Mouse (Mus musculus): ENCODE data around the gene Slain2.
"Not testable (repeated sequence)": the region's sequence is repeated elsewhere in the genome, so short reads cannot be mapped to it uniquely, and the experiment has no call there.

The Slain2 gene

DNA sequence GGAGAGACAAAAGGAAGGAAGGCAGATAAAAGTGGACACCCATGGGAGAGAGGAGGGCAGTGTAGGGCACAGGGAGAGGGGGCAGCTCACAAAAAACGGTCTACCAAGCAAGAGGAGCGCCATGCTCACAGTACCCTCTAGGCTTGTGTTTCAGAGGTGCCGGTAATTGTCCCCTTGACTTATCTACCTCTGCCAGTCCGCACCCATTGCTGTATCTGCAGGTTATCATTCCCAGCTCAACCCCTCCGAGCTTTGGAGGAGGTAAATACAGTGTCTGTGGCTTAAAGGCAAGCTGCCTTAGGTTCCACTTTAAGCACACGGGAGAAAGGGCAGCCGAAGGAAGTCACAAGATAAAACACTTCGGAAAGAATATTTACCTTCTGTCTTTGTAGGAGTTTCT, 14.8 kb upstream of the Slain2 start:
- DNase-seq (ENCODE audit: extremely low read depth, low read depth, low spot score), result no peak

DNA sequence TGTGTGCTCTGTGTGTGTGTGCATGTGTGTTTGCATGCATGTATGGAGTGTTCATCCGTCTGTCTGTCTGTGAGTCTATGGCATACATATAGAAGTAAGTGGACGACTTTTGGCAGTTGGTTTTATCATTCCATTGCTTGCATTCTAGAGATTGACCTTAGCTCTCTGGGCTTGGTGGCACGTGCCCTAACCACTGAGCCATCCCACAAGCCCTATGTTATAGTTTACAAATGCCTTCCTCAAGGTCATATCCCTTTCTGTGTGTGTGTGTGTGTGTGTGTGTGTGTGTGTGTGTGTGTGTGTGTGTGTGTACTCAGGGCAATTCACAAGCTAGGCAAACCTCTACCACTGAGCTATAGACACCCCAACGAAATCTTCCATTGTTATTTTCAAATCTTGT, 12.2 kb upstream of the Slain2 start:
- DNase-seq (ENCODE audit: extremely low read depth, low read depth, low spot score), result no peak

DNA sequence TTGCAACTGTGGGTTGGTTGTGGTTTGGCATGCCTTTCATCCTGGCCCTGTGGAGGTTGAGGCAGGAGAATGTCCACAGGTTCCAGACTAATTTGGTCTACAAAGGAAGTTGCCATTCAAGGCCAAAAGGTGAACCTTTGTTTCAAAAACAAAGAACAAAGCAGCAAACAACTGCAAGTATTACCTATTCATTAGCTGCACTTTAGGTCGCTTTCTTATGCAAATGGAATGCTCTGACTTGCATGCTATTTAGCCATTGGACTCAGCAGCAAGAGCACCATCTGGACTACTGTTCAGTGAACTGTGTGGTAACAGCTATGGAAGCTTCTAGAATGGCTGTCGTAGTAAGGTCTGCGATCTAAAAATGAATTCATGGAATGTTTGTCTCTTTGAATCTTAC, 11.8 kb upstream of the Slain2 start:
- no peak for DNase-seq (ENCODE audit: extremely low read depth, low read depth, low spot score)

DNA sequence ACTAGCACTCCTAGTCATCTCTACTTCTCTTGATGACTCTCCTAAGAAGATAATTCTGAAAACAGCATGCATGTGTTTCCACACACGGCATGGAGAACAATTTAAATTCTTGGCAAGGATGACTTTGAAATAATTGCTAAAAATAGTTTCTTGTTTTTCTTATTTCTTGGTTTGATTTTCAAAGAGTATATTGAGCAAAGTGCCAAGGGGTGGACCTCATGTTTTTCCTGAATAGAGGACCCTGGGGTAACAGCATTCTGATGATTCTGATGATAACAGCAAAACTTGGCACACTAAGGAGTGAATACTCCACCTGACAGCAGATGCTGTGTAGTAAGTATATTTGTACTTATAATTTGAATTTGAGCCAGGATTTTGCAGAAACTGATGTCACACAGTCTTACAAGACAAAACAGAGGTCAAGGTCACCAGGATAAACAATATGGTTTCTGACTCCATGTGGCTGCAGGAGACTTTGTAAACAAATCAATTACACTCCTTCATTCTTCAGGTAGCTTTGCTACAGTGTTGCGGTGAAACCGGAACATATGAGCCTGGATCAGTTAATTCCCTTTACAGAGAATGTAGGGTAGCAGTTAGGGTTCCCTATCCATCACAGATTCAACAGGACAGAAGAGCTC, 11.1 kb upstream of the Slain2 start:
- no peak for DNase-seq (ENCODE audit: extremely low read depth, low read depth, low spot score)

DNA sequence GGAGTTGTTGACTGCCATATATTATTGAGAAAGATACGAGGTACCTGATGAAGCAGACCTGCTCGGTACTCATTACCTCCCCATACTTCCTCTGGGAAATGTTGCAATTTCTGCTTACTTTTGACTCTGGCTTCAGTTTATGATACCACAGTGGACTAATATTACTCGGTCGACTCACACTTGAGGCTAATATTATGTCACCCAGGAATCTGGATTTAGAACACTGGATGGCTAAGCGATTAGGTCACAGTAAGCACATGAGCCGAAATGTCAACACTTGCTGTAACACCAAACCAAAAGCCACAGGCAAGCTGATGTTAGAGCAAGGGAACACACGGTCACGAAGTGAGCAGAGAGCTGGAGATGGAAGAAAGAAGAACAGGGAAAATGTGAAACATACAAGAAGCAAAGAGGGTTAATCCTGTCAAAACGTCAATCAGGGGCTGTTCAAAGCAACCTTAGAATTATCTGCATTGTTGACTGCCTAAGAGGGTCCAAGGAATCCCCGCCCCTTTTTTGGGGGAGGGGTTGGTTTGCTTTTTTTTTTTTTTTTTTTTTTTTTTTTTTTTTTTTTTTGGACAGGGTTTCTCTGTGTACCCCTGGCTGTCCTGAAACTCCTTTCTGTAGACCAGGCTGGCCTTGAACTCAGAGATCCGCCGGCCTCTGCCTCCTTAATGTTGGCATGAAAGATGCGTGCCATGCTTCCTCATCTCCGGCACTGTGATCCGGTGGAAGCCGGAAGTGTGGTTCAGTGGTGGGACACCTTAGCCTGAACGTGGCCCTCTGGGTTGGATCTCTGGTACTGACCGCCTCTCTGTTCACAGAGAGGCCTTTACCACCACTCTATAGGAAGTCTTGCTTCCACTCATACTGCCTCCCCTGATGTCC, 9.0 kb upstream of the Slain2 start:
- DNase-seq (ENCODE audit: extremely low read depth, low read depth, low spot score), result no peak

DNA sequence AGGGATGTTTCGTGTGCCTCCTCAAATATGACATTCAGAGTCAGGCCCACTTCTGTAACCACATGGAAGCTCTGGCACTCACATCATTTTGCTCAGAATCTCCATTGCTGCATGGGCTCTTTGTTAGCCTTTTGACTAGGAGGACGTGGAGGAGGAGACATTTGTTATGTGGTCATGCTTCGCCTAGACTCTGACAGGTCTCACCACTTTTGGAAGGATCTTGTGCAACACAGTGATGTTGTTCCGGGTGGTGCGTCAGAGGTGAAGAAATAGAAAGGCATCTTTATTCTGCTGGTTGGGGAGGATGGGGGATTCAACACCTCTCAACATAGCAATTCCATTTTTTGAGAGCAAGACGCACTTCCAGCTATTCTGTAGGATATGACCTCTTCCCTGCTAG, 6.7 kb upstream of the Slain2 start:
- DNase-seq (ENCODE audit: extremely low read depth, low read depth, low spot score), result no peak

DNA sequence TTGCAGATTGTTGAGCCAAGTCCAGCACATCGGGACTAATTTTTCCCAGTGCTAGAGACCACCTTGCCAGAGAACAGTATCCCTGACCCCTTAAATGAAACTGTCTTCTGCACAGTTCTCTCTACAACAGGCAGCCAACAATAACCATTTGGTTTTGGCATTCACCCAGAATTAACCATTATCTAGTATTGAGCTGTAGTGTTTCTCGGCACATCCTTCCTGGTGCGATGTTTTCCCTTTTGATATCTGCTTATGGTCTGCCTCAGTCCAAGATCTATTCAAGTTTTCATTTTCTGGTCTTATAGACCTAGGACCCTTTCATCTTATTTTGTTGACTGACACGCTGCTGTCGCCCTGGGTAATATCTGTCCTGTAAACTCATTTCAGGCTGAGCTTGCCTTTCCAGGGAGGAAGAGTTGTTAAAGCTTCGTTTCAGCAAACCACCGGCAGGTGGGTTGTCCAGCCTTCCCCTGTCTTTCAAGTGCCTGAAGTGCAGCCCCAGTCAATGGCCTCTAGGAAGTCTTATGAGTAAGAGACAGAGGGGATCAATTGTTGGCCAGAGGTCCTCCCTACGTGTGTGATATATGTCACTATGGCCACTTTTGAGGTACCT, 5.7 kb upstream of the Slain2 start:
- no peak for DNase-seq (ENCODE audit: extremely low read depth, low read depth, low spot score)

DNA sequence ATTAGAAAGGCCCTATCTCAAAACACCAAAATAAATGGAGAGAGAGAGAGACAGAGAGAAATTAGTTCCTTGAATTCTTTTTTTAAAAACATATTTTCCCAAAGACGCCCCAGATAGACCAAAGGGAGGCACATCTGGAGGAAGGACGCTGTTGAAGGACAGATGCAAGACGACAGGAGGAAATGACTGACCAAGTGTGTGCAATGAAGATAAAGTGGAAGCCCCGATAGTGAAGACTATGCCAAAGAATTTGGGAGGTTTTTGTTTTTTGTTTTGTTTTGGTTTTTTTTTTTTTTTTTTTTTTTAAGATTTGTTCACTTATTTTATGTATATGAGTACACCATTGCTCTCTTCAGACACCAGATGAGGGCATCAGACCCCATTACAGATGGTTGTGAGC, 4.7 kb upstream of the Slain2 start:
- DNase-seq (ENCODE audit: extremely low read depth, low read depth, low spot score), result no peak

DNA sequence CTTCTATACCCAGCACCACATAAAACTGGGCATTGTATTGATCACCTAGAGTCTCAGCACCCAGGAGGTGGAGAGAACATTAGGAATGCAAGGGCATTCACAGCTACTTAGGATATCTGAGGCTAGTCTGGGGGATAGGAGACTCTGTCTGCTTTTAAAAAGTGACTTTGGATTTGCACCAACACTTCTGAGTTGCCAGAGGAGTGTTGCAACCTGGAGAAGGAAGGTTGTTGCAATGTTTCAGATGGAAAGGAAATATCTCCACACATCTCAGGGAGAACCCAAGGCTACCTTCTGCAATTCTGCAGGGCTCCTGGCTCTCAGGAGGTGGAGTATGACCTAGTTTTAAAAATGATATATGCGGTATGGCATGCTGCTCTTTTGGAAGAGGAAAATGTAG, 3.7 kb upstream of the Slain2 start:
- no peak for DNase-seq (ENCODE audit: extremely low read depth, low read depth, low spot score)

DNA sequence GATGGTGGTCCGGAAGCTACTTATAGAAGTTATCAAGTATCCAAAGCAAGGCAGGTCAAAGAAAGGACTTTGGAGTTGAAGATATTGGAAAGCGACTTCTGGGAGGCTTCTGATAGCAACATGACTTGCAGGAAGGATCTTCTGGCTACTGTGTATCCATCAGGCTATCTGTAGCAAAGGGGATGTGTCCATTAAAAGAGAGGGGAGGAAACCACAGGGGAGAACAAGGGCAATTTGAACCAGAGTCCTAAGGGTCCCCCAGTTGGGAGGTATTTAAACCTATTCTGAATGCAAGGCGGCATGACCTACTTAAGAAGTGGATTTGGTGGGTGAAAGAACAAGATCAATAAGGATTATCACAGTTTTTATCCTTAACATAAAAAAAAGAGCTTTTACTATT, 2.8 kb upstream of the Slain2 start:
- no peak for DNase-seq (ENCODE audit: extremely low read depth, low read depth, low spot score)

DNA sequence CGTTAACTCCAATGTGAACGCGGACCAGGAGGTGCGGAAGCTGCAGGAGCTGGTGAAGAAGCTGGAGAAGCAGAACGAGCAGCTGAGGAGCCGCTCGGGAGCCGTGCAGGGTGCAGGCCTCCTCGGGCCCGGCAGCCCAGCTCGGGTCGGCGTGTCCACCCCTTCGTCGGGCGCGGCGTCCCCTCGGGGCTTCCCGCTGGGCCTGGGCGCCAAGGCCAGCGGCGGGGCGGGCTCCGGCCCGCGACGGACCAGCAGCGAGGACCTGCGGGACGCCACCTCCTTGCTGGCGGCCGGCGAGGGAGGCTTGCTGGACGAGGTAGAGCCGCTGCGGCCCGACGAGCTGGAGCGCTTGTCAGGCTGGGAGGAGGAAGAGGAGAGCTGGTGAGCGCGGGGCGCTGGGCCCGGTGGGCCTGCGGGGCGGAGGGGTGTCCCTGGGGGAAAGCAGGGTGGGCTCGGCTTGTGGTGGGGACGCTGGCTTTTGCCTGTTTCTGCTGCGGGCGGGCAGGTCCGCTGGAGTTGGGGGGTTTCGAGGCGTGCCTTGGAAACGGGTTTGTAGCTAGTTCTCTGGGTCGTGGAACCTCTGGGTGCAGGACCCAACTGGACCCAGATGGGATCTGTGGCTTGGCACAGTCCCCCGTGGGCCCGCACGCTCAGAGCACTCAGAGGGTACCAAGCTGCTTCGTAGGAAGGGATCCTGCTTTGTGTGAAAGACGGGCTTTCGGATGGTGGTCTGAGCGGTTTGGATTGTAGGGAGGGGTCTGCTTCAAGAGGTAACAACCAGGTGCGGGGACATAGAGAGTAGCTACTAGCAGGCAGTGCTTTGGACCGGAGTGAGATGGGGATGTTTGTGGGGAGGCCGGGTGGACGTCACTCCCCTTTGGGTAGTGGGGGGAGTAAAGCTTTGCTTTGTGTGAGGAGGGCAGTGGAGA, 793 bp downstream of the Slain2 start:
- no peak for DNase-seq (ENCODE audit: extremely low read depth, low read depth, low spot score)

DNA sequence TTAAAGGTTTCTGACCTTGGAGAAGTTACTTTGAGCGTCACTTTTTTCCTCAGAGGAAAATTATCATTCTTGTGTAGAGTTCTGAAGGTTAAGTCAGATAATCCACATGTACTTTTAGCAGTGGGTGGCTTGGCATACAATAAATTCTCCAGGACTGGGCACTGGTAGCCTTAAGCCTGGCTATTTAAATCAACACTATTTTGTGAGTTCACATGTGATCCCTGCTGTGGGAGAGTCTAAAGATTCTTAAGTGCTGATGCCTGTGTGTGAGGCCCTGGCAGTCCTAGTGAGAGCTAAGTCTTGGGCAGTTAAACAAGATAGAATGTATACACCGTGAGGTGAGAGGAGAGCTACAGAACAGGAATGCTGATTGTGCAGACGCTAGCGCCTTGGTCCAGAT, 1.9 kb downstream of the Slain2 start:
- no peak for DNase-seq (ENCODE audit: extremely low read depth, low read depth, low spot score)

DNA sequence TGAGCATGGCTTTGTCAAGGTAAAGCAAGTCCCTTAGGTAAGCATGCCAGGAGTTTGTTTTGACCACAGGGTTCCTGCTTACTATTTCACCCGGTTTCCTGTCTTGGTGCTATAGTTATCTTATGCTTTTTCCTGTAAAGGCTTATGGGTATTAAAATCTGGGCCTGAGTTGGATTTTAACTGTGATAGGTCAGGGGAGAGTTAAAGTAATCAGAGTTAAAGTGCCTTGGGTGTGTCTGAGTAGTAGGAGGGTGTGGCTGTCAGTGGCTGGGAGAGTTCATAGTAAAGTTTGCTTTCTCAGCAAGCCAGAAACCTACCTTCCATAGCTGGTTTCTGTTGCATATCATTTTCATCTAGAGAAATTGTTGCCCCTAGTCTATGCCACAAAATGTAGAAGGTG, 2.7 kb downstream of the Slain2 start:
- DNase-seq (ENCODE audit: extremely low read depth, low read depth, low spot score), result no peak

DNA sequence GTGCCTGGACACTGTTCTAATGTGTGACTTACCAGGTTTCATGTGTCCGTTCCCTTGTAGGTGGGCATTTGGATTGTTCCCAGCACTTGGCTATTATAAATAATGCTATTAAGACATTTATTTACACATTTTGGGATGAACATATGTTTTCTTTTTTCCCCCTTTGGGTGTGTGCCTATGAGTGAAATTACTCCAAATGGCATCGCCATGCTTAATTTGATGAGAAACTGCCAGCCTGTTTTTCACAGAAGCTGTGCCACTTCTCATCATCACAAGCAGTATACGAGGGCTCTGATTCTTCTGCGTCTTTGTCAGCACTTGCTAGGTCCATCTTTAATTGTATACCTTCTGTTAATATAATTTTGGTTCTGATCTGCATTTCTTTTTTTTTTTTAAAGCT, 6.3 kb downstream of the Slain2 start:
- no peak for DNase-seq (ENCODE audit: extremely low read depth, low read depth, low spot score)

DNA sequence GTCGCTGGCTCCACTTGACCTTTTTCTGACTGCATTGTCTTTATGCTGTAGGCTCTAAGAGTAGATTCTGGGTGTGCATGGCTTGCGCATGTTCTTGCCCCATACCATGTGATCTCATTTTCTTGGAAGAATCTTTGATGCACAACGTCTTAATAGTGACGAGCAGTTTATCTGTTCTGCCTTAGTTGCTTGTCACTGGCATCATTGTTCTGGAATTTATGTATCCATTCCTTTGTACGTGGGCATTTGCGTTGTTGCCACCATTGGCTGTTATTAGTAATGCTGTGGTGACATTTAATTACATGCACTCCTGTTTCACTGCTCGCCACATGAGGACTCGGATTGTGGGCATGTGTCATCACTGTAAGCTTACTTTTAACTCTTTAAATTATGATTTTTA, 7.1 kb downstream of the Slain2 start:
- no peak for DNase-seq (ENCODE audit: extremely low read depth, low read depth, low spot score)

DNA sequence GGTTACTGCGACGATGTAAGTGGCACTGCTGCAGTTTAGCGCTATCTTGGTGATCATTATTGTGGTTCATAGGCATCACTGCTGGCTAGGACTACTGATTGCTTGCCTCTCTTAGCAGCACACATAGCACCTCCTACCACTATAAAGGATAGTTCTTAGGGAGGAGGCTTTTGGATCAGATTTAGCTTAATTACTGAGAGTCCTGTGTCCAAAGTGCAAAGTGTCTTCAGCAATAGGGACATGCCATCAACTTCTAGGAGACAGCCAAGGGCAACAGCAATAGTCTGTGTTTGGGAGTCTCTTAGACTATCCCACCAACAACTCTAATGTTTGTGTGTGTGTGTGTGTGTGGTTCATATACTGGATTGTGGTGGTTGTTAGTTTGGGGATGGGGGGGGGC, 8.7 kb downstream of the Slain2 start:
- no peak for DNase-seq (ENCODE audit: extremely low read depth, low read depth, low spot score)

DNA sequence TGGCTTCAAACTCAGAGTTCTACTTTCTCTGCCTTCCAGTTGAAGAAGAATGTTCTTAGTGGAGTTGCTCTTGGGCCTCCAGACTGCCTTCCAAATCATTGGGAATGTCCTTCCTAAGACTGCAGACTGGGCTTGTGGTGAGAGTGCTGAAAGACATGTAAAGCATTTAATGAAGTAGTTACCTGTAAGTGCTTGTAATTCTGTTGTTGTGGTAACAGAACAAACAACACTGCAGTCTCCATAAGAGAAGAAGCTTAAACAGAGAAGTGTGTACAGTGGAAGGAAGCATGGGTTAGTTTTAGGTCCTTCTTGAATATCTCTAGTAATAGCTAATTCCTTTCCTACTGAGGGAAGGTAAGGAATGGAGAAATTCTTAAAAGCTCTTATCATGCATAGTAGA, 13.0 kb downstream of the Slain2 start:
- DNase-seq (ENCODE audit: extremely low read depth, low read depth, low spot score), result no peak

DNA sequence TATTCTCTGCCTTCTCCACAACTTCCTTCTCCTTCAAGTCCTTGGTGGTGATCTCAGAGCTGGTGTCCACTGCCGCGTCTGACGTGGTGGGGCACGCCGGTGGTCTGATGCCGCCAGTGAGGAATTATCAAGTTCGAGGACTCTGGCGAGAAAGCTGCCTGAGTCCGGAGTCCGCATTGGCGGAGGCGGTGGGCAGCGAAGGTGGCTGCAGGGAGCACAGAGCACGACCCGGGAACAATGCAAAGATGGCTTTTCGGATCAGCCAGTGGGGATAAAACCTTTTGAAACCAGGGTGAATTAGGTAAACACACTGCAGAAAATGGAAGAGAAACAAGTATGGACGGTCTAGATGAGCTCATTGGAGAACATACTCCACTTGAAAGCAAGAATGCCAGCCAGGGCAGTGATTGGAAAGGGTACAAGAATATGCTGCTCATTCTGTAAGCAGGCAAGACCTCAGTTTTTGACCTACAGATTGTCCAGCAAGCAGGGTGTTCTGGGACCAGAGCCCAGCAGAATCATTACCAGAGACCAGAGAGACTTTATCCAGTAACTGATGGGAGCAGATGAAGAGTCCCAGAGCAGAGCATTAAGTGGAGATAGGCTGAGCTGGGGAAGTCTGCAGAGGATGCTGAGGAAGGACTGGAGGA, 19.0 kb downstream of the Slain2 start:
- DNase-seq (ENCODE audit: extremely low read depth, low read depth, low spot score), result no peak

DNA sequence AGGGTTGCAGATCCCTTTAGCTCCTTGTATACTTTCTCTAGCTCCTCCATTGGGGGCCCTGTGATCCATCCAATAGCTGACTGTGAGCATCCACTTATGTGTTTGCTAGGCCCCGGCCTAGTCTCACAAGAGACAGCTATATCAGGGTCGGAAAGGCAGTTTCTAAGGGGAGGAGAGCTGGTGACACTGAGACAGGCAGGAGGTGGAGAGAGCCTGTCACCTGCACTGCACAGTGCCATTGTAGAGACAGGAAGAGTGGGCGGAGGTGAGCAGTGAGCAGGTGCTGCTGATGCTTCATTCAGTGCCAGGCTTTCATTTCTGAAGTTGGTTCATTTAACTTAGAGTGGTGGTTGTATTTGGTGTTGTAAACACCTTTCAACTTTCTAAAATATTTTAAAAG, 24.3 kb downstream of the Slain2 start:
- DNase-seq (ENCODE audit: extremely low read depth, low read depth, low spot score), result not testable (repeated sequence)

DNA sequence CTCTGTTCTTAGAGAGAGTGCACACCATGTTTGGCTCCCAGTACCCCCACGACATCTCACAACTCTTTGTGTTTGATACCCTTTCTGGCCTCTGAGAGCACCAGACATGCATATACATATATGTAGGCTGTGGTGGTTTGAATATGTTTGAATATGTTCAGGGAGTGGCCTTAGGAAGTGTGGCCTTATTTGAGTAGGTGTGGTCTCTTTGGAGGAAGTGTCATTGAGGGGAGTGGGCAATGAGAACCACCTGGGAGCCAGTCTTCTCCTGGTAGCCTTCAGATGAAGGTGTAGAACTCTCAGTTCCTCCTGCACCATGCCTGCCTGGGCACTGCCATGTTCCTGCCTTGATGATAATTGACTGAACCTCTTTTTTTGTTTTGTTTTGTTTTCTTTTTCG, 25.2 kb downstream of the Slain2 start:
- DNase-seq (ENCODE audit: extremely low read depth, low read depth, low spot score), result no peak

Data from fat pad, adult 2 months (tissue).